Mouse (Mus musculus) ZHBTc4 (cell line): Measurements from ENCODE around the gene Trmt44.
A peak's percentile ranks its signal among the peaks of the same experiment; 100 is the strongest.

ENCODE experiments used
- DNase-seq: peaks from one replicate; pipeline ENCODE4 v3.0.0-alpha.2; 2011; ENCODE audit warnings: low read depth, low spot score

The Trmt44 gene

DNA sequence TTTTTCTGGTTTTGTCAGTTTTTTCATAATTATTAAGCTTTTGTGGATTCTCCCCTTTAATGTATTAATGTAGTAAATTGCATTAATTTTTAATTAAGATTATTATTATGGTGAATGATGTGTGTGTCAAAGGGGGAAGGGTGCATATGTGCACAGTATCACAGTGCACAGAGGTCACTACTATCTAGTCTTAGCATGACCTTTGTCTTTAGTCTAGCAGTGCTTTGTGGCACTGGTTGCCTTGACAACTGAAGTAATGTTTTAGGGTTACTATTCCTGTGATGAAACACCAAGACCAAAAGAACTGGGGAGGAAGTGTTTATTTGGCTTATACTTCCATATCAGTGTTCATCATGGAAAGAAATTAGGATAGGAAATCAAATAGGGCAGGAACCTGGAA lies 28.7 kb downstream of the Trmt44 start:
- DNase-seq, result no peak

DNA sequence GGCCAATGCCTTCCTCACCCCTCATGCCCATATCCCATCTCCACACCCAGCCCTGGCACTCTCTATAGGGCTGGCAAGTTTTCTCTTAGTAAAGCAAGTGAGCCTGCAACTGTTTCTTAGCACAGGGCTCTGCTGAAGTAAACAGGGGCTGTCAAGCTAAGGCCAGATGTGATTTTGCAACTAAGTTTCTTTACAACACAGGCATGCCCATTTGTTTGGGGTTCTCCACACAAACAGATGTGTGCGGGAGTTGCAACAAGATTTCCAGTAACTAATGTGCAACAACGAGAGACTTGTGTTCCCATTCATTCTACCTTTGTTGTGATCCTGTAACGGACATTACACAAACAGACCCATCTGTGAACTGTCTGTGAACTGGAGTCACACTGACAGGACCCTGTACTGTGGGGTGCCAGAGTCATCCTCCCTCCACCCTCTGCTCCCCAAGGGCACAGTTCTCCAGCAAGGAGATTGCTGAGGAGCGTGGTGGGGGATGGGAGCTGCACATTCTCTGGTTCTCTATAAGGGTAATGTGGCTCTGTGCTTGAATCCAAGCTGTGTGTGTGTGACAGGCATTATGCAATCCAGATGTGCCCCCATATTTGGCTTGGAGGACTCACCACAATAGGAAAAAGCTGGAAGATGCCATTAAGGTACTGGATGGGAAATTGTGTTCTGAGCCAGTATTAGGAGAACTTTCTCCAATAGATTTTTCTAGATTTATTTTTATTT lies 33.6 kb downstream of the Trmt44 start:
- no peak for DNase-seq

DNA sequence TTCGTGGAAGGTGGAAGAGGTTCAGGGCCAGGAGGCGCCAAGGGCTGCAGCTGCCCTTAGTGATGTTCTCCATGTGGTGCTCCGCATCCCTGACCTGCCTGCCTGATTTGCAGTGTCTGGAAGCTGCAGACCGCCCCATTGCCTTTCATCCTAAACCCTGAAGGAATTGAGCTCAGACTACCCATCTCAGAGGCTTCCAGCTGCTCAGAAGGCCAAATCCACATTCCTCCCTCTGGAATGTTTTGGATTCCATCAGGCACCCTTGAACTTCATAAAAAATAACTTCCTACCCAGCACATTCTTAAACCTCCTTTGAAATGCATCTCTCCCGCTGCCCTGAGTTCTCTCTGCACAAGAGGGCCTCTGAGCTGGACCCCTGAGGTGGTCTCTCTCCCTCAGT lies 34.3 kb downstream of the Trmt44 start:
- no peak for DNase-seq

DNA sequence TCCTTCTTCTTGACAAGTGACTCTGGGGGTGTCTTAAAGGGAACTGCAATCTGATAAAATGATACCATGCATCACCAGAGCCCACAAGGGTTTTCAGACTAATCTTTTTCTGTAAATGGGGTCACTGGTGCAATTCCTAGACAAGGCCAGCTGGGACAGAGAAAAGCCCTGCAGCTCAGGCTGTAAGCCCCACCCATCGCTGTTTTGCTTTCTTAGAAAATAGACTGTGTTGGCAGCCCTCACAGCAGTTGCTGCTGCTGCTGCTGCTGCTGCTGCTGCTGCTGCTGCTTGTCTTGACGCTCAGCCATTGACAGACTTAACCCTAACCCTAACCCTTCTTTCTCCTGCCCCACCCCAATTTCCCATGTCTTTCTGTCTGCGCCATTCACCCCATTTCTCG lies 35.3 kb downstream of the Trmt44 start:
- DNase-seq, result no peak

DNA sequence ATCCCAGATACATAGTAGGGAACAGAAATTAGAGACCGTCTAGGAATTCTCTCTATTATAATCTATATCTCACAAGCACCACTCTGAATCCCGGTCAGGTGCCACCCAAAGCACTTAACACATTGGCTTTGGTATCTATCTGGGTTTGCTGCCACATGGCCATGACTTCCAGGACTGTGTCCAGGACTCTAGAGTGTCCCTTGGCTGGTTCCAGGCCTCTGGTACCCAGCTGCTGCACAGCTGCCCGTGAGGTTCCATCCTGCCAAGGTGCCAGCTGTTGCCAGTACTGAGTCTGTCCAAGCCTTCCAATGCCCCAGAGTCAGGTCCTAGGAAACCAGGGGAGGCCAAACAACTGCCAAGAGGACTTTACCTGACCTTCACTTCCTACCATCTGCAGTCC lies 36.8 kb downstream of the Trmt44 start:
- DNase-seq, result no peak

DNA sequence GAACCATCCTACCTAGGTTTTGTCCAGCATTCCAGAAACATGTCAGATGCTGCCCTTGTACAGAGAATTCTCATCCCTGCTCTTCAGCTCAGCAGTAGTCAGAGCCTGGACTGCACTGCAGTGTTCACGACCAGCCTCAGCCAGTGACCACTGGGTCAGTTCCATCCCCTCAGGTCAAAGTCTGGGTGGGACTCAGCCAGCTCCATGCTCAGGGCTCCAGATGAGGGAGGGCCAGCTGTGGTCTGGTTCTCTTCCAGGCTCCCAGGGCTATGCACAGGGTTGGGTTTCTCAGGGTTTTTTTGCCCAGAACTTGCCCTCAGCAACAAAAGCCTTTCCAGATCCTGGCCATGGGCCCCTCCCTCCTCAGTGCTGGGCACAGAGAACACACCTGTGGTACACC lies 37.4 kb downstream of the Trmt44 start:
- no peak for DNase-seq

DNA sequence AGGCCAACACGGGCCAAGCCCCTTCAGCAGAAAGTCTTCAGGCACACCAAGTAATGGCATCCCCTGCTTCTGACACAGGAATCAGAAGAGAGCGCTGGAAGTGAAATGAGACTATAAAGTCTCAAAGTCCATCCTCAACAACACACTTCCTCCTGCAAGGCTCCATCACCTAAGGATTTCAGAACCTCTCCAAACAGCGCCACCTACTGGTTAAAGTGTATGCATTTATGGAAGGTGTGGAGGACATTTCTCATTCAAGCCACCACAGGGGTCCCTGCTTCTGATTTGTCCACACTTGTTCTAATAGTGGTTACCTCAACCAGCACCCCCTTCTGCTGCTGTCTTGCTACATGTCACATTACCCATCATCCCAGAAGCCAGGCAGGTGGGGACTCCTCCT lies 38.6 kb downstream of the Trmt44 start:
- peak; percentile 76 for DNase-seq

DNA sequence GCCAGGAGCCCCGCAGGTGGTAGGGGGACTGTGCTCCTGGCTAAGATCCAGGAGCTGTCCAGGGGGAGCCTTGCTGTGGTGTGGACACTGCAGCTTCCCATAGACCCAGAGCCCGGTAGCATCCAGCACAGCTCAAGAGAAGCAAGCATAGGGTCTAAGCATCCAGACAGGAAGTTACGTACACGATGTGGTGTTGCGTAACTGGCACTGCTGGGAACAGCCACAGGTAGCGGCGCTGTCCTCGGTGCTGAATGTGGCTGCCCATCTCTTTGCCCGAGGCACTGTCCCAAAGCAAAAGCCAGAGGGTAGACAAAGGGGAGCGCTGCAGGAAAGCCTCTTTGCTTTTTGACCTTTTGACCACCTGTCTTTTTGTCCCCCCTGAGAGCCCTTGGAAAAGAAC lies 43.3 kb downstream of the Trmt44 start:
- peak; percentile 74 for DNase-seq

DNA sequence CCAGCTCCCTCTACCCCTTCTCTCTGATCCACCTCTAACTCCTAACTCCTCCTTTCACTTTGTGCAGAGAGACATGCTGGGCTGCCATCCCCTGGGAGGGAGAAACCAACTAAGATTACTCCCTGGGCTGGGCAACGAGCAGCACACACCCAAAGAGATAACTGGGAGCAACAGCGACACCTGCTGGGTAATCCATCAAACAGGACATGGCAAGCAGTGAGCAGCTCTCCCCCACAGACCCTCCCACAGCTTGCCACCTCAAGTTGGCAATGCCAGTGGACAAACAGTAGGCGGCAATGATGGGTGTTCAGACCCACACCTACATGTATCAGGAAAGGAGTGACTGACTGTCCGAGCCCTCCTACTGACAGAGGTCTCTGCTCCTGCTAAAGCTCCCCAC lies 44.4 kb downstream of the Trmt44 start:
- DNase-seq, result peak; percentile 73

DNA sequence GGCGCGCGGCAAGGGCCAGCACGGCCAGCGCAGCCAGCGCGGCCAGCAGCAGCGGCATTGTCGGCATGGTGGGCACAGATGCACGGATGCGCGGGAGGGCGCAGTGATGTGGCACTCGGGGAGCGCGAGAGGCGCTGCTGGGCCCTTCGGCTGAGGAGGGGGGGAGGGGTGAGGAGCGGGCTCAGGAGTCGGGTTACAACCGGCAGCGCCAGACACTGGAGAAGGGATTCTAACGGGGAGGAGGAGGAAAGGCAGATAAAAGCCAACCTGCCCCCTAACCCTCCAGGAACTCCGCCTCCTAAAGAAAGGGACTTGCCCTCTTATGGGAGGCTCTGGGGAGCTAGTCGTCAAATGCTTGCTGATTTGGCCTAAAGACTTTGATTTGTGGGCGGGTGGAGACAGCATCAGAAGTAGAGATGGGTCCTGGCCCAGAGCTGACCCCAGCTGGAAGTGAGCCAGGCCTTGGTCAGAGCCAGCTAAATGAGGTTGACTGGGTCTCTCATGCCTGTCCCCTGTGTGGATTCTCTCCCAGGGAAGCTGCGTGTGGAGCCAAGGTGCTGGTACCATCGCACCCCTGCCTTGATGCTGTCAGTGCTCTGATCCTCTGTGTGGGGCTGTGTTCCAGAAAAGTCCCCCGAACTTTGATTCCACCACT lies 49.3 kb downstream of the Trmt44 start, which contains the start of gene Cpz:
Gene Cpz, minus strand, starts transcription at position 230 of the 655 bp plus-strand sequence.
- peak; percentile 94 for DNase-seq

DNA sequence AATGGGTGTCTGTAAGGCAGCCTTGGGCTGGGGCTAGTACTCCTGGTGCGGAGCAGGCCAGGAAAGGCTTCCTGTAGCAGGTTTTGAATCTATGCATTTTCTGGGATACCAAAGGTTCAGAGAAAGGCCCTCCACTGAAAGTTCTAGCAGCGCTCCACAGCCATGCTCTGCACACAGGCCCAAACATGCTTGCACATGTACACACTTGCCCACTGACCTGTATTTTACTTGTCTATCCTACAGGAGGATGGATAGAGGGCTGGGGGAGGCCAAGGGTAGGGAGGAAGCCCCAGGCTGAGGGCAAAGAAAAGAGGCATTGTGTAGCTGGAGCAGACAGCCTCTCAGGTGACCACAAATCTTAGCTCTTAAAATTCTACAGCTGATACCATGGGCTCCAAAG lies 50.5 kb downstream of the Trmt44 start:
- DNase-seq, result no peak

DNA sequence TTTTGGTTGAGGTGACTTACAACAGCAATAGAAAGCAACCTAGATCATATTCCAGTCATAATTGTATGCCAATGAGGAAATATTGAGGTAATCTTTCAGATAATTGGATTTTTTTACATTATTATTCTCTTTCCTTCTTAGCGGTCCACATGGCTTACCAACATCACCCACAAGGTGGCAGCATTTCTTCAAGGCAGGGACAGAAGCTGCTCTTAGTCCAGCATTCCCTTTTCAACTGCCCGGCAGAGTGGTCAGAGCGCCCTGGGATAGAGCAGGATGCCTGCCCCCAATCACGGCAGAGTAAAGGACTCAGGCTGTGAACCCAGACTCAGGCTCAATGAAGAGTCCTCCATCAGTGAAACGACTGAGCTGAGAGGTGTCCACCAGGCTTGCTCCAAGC lies 51.1 kb downstream of the Trmt44 start:
- DNase-seq, result peak; percentile 54

DNA sequence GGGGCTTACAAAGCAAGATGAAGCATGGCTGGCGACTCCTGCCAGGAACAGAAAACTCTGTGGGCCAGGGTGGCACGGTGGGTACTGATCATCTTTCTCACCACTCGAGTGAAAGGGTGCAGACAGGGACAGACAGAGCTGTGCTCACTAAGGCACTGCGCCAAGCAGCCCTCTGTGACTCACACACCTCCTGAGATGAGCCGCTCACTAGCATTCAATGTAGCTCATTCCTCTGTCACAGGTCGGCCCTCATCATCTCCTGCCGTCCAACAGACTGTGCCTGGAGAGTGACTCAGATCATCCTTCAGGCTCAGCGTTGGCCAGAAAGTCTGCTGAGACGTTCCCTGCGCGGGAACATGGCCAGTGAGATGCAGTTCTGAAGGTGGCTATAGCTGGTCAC lies 58.1 kb downstream of the Trmt44 start:
- no peak for DNase-seq

DNA sequence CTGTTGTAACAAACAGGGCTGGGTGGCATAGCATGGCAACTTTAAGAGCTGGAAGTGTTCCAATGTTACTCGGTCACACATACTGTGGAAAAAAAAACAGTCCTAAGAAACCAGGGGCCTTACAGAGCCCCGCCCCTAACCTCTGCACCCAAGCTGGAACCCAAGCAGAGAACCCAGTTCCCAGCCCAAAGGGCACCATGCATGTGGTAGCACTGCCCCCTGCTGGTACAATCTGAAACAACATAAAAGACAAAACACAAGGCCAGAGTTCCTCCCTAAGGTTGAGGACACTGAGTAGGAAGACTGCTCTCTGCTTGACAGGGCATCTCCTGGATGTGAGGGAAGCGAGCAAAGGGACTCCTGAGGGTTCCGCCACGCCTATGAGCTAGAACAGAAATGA lies 64.3 kb downstream of the Trmt44 start:
- peak; percentile 89 for DNase-seq
